Mouse (Mus musculus): ENCODE measurements around the gene Rexo1.
A peak's percentile ranks its signal among the peaks of the same experiment; 100 is the strongest.

Rexo1 gene

GRCm38 (mm10) chr10:80553575-80553974 is 7.8 kb downstream of the Rexo1 start:
- no peak for DNase-seq

- DNase-seq = no peak
Measured at GRCm38 (mm10) chr10:80552364-80552763, 9.0 kb downstream of the Rexo1 start.

DNA sequence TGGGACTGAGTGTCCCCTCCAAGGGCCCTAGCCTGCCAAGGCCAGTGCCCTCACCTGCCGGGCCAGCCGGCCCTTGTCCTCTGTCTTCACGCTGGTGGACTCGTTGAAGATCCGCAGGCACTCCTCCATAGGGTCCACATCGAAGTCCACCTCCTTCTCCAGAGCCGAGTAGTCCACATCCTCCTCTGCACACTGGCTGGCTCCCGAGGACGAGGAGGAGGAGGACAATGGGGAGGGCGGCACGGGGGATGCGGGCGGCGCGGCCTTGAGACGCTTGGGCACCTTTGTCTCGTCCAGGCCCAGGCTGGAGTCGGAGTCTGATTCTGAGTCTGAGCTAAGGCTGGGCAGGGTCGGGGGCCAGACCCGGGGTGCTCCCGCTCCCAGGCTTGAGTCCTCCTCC is 12.1 kb downstream of the Rexo1 start:
- no peak for DNase-seq

GRCm38 (mm10) chr10:80548428-80549006 is 12.8 kb downstream of the Rexo1 start:
- DNase-seq = no peak

DNA sequence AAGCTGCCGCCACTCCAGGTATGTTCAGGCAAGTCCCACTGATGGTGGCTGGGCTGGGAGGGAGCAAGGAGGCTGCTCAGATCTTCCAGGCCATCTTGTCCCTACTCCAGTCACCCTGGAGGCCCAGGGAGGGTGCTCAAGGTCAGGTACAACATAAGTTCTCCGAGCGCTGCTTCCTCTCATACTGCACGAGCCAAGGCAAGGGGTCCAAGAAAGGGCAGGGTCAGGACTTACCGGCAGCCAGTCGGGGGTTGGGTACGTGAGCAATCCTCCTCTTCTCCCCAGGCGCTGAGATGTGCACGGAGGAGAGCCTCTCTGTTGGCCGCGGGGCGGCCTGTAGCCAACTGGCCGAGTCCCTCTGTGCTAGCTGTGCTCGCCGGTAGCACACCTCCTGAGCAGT is 13.8 kb downstream of the Rexo1 start:
- DNase-seq = no peak

DNA sequence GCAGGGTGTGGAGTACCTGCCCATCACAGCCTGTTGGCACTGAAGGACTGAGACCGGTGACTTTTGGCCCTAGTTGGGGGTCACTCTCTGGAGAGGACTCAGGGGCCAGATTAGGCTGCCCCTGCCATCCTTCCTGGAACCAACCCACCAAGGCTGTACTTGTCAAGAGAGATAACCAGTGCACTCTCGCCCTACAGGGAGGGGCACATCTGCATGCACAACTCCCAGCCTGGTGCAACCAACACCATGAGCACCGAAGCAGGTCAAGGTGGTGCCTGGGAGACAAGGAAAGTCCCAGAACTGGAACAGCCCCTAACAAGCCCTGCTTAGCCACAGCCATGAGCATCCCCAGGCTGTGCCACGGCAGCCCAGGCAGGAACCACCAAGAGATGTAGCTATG is 14.4 kb downstream of the Rexo1 start:
- DNase-seq = no peak

- no peak for DNase-seq
Measured at GRCm38 (mm10) chr10:80545590-80545989, 15.8 kb downstream of the Rexo1 start.

DNA sequence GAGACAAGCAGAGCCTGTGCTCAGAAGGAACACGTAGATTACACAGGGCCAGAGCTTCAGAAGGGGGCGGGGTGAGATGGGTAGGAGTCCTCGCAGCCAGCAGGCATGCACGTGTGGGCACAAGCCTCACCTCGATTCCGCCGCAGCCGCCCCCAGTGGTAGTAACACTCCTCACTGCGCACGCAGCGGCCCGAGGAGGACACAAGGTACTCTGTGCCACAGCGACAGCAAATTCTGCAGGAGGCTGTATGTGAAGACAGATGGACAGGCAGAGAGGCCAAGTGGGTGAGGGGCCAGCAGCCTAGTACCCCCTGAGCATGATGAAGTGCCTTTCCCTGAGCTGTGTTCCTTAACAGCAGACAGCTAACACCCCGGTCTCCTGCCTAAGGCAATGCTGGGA is 17.5 kb downstream of the Rexo1 start:
- DNase-seq = no peak

- no peak for DNase-seq
Measured at GRCm38 (mm10) chr10:80539493-80539892, 21.9 kb downstream of the Rexo1 start.

- DNase-seq = no peak
Measured at GRCm38 (mm10) chr10:80538710-80539394, 22.5 kb downstream of the Rexo1 start, which contains the start of gene Atp8b3. TSS of gene Atp8b3 (minus strand) at chr10:80539124.

DNA sequence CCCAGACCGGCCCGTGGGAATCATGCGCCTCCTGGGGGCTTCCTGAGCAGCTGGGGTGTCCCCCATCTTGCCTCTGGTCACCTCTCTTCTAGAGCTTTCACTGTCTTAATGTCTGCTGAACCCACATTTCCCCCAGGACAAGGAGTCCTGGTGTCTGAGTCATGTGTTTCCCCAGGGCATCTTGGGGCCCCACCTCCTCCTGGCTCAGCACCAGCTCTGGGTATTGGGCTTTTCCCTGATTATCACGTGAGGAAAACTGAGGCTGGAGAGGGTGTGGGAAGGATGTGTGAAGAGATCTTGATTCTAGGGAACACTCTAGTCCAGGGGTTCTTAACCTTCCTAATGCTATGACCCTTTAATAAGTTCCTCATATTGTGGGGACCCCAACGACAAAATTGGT is 23.2 kb downstream of the Rexo1 start:
- no peak for DNase-seq

DNA sequence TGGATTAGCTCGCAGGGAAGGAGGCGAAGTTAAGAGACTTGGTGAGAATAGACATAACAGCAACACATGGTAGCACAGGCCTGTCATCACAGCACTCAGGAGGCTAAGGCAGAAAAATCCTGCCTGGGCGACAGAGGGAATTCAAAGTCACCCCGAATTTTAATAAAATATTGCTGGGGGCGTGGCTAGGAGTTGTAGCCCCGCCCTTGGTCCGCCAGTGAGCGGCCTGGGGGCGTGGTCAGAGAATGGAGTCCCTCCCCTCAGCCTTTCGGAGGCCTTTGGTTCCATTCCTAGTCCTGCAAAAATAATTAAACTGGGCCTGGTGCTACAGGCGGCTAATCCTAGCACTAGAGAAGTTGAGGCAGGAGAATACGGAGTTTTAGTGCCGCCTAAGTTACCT is 25.6 kb downstream of the Rexo1 start:
- DNase-seq = no peak

- no peak for DNase-seq
Measured at GRCm38 (mm10) chr10:80535071-80535470, 26.3 kb downstream of the Rexo1 start.

GRCm38 (mm10) chr10:80533704-80534103 is 27.7 kb downstream of the Rexo1 start:
- DNase-seq = no peak

DNA sequence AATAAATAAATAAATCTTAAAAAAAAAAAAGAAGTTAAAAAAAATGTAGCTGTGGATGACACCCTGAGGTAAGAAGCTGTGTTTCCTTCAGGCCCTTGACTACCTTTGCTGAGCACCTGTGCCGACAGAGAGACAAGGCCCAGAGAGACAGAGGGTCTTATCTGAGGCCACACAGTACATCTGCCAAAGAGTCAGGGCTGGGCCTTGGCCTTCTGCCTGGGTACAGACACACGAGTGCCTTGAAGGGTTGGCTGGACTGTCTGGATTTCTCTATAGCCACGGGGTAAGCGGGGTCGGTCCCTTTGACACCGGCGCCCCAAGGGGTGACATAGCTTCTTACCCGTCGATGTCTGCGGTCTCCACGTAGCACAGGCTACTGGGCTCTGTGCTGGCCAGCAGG is 28.6 kb downstream of the Rexo1 start:
- DNase-seq = no peak

DNA sequence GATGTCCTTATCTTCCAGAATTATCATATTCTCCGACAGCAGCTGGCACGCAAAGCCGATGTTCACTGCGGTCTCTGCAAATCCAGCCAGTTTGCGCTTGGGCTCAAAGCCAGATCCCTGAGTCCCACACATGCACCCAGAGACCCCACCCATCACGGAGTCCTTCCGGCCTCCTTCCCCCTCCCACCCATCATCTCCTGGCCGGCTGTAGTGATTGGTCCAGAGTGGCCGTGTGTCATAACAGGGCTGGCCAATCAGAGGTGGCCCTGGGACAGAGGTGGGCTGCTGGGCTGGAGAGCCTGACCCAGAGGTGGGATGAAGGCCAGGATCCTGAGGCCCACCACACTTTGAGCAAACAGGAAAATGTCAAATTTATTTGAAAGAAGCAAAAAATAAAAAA is 35.2 kb downstream of the Rexo1 start:
- no peak for DNase-seq

DNA sequence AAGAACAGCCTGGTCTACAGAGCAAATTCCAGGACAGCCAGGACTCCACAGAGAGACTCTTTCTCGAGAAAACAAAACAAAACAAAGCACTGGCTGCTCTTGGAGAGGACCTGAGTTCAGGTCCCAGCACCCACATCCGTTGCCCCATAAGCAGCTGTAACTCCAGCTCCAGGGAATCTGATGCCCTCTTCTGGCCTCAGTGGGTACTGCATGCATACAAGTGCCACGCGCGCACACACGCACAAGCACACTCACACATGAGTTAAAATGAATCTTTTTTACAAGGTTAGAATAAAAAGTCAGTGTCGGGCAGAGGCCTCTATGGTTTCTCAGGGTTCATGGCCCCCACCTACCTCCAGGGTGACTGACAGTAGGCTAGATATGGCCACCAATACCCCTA is 38.1 kb downstream of the Rexo1 start:
- DNase-seq = no peak

- DNase-seq = no peak
Measured at GRCm38 (mm10) chr10:80519287-80519686, 42.1 kb downstream of the Rexo1 start.

DNA sequence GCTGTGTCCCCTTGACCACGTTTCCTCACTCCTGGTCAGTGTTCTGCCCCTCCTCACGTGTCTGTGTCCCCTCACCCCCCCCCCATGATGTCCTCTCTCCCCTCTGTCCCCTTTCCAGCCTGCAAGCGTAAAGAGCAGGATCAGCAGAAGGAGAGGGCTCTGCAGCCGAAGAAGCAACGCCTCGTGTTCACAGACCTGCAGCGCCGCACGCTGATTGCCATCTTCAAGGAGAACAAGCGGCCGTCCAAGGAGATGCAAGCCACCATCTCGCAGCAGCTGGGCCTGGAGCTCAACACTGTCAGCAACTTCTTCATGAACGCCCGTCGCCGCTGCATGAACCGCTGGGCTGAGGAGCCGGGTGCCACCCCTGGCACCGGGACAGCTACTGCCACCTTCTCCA is 47.6 kb downstream of the Rexo1 start:
- no peak for DNase-seq

DNA sequence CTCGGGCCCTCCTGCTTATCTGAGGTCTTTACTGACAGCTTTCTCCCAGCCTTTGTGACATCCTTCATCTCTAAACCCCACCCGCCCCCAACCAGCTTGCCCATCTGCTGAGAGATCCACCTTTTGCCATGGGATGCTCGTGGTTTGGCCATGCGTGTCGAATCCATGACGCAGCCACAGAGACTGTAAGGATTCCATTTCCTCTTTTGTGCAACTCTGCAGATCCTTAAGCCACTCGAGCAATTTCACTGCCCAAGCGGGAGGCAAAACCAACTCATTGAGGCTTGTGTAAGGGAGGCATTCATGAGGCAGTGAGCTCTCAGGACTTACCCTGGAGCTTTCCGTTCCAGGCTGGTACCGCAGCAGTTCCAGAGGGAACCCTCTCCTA is 51.1 kb downstream of the Rexo1 start:
- DNase-seq = no peak

- DNase-seq = peak; percentile 66
Measured at GRCm38 (mm10) chr10:80509412-80510272, 51.7 kb downstream of the Rexo1 start.

GRCm38 (mm10) chr10:80506222-80506621 is 55.1 kb downstream of the Rexo1 start:
- DNase-seq = peak; percentile 36

DNA sequence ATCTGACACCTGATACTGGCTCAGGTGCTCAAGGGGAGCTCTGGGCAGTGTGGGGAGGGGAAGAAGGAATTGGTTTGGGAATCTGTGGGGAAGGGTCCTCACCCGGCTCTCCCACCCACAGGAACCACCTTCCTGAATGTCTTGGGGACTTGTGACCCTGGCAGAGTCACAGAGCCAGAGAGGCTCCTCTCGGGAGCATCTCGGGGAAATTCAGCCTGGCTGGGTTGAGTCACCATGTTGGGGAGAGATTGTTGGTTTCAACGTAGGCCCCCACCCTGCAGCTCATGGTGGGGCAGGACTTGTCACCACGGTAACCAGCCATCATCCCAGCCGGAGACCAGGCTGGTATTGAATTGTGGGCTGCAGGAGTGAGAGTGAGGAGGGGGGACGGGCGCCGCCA is 56.6 kb downstream of the Rexo1 start:
- no peak for DNase-seq

- no peak for DNase-seq
Measured at GRCm38 (mm10) chr10:80503599-80504220, 57.6 kb downstream of the Rexo1 start.

All from cerebellum, adult 11 months (tissue).